Mouse (Mus musculus): ENCODE data around the gene Mcm5.

Mcm5 gene

DNA sequence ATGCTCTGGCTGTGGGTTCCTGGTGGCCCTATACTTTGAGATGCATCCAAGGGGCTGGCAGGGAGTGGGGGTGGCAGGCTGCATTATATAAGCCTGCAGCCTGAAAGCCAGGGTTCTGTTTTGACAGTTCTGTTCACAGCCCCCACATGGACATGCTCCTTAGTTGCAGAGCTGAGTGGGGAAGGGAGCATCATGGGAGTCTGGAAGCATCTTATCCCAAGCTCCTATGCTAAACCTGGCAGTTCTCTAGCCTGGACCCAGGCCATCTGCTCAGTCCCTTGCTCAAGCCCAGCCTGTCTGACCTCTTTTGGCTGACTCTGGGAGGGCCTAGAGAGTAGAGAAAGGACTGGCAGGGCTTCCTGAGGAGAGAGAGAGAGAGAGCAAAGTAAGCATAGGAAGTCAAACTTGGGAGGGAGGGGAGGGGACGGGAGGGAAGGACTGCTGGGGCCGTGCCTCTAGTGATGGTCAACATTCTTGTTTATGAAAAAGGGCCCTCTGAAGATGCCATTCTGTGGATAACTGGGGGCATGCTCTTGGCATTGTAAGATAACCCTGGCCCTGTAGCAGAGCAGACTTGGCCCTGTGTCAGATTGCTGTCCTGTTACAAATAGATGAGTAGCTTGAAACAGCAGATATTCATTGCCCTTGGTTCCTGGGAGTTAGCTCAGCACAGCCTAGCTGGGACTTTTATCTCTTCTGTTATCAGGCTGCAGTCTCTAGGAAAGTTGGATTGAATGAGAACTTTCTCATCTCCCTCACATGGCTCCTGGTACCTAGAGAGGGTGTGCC lies 25.4 kb downstream of the Mcm5 start:
- TF ChIP-seq GATA4 (IDR thresholded peaks at IDR 0.05; ENCODE audit: insufficient replicate concordance, low read length), result no peak

DNA sequence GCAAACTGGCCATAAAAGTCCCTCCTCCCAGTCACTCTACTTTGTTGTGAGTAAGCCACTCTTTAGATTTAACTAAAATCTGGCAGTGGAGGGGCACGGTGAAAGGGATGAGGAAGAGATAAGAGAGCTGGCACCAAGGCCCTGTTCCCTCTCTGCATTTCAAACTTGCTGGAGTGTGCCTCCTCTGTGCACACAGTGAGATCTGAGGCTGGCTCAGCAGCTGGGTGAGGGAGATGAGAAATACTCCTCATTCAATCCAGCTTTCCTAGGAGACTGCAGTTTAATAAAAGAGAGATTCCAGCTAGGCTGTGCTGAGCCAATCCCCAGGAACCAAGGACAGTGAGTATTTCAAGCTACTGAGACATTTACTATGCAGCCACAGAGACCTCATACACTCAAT lies 26.4 kb downstream of the Mcm5 start:
- TF ChIP-seq GATA4 (IDR thresholded peaks at IDR 0.05; ENCODE audit: insufficient replicate concordance, low read length), result no peak

DNA sequence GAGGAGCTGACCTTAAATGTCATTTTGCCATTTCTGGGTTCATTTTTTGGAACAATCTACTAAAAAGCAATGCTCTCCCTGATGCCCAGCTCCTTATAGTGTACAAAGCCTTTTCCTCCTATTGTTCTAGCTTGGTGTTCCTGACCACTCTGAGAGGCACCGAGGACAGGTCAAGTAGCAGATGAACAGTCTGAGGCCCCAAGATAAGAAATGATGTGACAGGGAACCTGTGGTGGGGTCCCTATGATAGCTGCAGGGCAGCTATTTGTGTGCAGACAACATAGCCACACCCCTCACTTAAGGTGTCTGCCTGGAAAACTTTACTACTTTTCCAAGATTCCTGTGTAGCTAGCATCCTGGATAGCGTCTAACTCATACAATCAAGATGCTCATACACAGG lies 26.9 kb downstream of the Mcm5 start:
- TF ChIP-seq GATA4 (IDR thresholded peaks at IDR 0.05; ENCODE audit: insufficient replicate concordance, low read length), result no peak

DNA sequence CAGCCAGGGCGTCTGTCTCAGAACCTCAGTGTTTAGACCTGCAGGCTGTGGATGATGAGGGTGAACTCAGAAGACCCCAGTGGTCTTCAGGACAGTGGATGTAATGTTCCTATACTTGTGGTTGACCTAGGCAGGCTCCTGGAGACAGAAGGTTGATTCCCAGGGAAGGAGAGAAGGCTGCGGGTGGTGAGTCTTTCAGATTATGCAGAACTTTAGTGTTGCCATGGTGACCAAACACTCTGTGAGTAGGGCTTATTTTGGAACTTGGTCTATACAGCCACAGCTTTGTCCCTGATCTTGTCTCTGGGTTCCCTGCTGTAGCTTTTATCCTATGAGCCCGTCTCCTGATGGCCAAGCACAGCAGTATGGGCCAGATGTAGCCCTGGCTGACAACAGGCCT lies 28.2 kb downstream of the Mcm5 start:
- TF ChIP-seq GATA4 (IDR thresholded peaks at IDR 0.05; ENCODE audit: insufficient replicate concordance, low read length), result no peak

DNA sequence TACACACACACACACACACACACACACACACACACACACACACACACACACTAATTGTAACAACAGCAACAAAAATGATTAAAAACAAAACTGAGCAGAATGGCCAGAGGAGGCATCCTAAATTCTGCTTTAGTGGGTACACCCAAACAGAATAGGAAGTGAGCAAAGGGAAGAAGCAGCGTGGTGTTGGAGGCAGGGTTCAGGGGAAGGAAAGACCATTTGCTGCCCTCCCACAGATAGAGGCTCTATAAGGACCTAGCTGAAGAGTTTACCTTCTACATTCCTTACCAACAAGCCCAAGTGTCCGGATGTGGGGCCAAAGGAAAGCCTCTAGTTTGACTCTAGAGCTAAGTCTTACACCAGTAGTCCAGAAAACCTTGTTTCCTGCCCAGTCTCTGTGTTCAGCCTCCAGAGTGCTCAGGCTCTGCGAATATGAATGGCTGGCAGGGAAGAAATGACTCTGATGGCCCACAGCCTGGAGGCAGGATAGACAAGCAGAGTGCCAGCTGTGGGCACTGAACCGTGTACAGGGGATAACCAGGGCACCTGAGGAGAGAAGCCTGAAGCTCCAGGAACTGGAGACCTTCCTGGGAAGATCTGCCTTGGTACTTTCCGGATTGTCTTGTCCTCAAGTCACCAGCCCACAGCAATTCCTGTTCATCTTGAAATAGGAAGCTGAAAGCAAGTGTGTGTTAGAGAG lies 41.7 kb downstream of the Mcm5 start:
- TF ChIP-seq GATA4 (IDR thresholded peaks at IDR 0.05; ENCODE audit: insufficient replicate concordance, low read length), result no peak

DNA sequence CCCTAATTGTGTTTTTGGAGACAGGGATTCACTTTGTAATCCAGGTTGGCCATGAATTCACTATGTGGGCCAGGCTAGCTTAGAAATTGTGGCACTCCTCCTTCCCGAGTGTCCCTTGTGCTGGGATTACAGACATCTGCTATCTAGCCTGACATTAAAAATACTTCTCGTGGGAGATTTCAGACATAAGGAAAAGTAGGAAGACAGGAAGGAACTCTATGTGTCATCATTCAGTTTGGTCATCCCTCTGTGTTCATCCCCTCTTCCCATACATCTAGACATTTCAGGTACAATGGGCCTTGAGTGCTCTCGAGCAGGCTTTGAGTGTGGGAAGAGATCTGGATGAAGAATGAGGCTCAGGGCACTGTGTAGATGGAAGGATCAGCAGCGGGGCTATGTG lies 42.4 kb downstream of the Mcm5 start:
- TF ChIP-seq GATA4 (IDR thresholded peaks at IDR 0.05; ENCODE audit: insufficient replicate concordance, low read length), result no peak

DNA sequence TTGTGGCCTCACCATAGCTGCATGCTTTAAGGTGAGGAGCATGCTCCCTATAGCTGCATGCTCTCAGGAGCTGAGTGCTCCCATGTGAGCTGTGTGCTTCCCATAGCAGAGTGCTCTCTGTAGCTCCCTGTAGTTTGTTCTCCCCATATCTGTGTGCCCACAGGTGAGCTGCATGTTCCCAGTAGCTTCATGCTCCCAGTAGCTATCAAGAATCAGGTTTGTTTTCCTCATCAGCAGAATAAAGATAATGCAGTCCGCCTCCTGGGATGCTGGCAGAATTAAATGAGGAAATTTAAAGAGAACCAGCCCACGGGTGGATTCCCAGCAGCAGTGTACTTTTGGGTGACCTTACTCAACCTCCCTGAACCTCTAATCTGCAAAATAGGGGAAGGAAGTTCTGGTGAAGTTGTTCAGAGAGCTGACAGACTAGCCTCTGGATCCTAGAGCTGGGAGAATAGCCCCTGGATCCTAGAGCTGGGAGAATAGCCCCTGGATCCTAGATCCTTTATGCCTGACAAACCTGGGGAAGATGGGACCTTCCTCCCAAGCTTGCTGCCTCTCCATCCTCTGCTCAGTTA lies 43.2 kb downstream of the Mcm5 start:
- TF ChIP-seq GATA4 (IDR thresholded peaks at IDR 0.05; ENCODE audit: insufficient replicate concordance, low read length), result no peak

DNA sequence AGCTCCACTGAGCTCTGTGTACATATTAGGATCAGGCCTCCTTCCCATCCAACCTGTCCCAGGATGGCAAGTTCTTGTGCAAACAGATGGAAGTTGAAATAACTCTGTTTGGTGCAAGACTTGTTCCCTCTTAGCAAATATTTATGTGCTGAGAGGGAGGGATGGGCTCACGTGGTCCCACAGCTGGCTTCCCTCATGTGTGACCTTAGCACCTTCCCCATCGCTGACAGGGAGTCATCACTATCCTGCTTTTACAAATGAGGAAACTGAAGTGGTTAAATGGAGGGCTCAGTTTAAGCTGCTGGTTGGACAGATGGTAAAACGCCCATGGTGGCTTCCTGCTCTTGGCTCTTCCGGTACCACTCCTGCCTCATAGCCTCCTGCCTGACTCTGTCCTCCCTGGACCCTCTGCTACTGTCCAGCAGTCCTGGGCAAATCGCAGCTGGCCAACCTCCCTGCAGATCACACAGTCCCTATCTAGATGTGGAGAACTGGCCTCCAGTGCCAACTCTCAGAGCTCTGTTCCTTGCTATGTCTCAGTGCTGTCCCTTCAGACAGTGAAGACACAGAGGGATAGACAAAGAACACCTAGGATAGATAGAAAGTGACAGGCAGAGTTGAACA lies 45.6 kb downstream of the Mcm5 start:
- TF ChIP-seq GATA4 (IDR thresholded peaks at IDR 0.05; ENCODE audit: insufficient replicate concordance, low read length), result no peak

DNA sequence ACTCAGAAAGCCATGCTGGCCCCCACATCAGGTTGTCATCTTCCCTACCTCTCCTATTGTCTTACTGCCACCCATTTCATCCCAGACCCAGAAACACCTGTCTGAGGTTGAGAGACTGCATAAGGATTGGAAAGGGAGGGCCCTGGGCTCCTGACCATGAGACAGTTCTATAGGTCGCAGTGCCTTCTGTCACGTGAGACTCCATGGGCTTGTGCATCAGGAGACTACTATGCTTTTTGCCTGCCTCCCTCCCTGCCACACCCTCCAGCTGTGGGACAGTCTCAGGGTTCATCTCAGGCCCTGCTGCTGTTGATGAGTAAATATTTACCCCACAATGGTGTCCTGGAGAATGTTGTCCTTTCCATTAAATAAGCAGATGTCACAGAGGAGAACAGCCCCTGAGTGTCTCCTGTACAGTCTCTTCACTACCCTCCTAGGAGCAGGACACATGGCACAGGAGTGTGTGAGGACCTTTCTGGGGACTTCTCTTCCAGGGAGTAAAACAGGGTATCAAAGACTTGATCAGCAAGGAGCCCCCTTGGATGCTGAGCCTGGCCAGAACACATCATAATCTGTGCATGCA lies 46.5 kb downstream of the Mcm5 start:
- no peak for TF ChIP-seq GATA4 (IDR thresholded peaks at IDR 0.05; ENCODE audit: insufficient replicate concordance, low read length)

DNA sequence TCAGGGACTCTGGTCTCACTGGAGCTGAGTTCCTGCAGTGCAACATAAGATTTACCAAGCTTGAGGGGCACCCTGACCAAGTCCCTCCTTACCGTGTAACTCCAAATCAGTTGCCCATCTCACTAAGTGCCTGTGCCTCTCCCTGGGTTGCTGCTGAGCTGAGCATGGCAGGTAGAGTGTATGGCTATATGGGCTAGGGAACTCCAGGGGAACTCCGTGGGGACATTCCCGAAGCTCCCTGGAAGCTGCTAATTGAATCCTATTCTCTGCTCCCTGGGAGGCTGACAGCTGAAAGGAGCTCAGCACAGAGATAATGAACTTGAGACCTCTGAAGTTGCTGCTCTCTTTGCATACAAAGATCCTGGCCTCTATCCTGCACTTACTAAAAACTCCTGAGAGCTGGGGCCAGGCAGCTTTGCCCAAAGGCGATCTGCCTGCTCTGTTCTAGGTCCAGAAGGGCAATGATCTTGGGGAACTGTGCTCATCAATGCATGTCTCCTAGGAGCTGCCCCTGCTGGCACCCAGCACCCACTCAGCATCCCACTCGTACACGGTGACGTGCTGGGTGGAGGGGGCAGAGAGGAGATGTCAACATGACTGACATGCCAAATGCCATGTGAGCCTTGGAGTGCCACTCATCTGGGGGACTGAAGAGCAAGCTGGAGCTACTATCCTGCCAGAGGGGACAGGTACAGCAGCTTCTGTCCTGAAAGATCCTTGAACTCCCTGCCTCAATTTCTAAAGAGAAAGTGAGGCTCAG lies 48.3 kb downstream of the Mcm5 start:
- TF ChIP-seq GATA4 (IDR thresholded peaks at IDR 0.05; ENCODE audit: insufficient replicate concordance, low read length), result no peak

DNA sequence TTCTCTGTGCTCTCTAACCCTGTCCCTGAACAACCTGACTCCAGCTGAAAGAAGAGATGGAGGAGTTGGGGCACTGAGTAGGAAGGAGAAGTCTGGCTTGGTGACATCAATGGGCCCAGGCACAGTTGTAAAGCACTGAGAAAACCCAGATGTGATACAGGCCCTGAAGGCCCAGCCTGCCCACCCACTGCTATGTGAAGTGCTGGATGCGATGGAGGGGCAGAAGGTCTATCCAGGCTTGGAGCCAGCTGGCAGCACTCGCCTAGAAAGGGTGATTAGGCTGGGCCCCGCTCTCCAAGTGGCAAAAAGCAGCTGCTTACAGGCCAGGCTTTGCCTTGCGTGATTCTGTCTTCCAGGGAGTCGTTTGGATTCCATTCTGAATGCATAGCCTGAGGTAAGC lies 60.0 kb downstream of the Mcm5 start:
- TF ChIP-seq GATA4 (IDR thresholded peaks at IDR 0.05; ENCODE audit: insufficient replicate concordance, low read length), result no peak

DNA sequence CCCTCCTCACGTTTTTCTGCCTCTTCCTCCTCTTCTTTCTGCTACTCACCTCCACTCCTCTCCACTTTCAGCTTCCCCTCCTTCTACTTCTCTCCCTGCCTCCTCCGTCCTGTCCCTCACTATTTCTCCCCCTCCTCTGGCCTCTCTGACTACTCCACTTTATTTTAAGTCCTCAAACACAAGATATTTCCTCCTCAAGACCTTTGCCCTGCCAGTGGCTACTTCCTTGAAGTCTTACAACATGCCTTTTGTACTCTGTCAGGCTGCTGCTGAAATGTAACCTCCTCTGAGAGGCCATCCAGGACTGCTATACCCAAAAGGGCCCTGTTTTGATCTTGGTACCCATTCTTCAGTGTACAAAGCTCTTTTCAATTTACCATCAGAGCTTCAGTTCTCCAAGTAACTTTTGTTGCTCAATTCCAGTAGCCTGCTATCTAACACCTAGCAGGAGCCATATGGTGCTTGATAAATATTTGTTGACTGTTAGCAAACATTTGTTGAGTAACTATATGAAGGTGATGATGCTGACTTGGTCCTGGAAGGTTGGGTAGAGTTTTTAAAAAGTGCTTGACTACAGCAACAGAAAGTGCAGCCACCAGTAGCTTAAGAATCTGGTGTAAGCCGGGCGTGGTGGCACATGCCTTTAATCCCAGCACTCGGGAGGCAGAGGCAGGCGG lies 62.8 kb downstream of the Mcm5 start:
- TF ChIP-seq GATA4 (IDR thresholded peaks at IDR 0.05; ENCODE audit: insufficient replicate concordance, low read length), result no peak
